Mouse (Mus musculus): ENCODE results near the gene Tet3. TPM values are rescaled to one million over a fixed set of nuclear protein-coding genes. Genes with fewer than 3 reads are reported as not detected.
"Not testable (repeated sequence)": the region's sequence is repeated elsewhere in the genome, so short reads cannot be mapped to it uniquely, and the experiment has no call there.

Tet3 gene
- total RNA-seq, 2 experiments from 2014 or later, result 17.5 to 35.6 TPM

DNA sequence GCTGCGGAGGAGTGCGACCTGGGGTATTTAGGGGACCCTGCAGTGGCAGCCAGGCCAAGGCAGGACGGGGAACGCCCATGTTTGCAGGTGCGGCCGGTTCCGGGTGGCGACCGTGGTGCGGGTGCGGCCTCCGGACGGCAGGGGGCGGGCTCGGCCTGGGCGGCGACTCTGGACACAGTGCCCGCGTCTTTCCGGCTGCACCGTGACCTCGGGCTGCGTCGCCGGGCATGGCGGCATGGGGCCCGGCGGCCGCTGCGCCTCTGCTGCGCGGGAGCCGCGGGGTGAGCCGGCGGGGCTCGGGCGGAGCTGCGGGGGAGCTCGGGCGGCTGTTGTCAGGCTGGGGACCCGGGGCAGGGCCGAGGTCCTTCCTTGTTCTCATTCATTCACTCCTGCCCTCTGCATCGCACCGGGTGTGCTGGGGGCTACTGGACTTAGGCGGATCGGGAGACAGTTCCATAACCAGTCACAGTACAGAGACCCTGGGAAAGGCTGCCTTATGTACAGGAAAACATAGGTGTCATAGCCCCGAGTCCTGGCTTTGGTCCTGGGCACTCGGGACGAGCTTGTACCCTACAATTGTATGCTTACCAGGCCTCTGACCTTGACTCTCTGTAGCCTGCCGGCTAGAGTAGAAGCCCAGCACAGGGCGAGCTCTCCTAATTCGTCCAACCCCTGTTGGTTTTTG, 109.5 kb downstream of the Tet3 start:
- peak; percentile 99 for ATAC-seq (replicated peaks; ENCODE audit: poor library complexity, severe bottlenecking)

DNA sequence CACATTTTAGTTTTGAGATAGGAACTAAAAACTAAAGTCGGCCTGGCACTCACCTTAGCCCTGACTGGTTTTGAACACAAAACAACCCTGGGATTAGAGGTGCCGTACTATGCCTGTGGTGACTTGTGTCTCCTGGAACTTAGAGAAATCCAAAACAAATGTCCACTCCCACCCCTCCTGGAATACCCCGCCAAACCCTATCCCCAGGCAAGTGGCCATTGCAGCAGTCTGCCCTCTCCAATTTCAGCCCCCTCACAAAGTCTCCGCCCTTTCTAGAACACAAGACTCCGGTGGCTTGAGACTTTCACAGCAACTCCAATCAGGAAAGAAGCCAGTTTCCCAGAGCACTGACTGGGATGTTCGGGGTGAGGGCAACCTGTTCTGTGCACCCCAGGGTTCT, 110.0 kb downstream of the Tet3 start, which contains the start of gene Bola3:
Gene Bola3 (plus strand): TSS at position 275 of the 400 bp plus-strand sequence.
- ATAC-seq (replicated peaks; ENCODE audit: poor library complexity, severe bottlenecking), result peak; percentile 33

- ATAC-seq (replicated peaks; ENCODE audit: poor library complexity, severe bottlenecking), result no peak
These were observed 111.0 kb downstream of the Tet3 start for GRCm38 (mm10) chr6:83347916-83348315.

- ATAC-seq (replicated peaks; ENCODE audit: poor library complexity, severe bottlenecking), result not testable (repeated sequence)
These were observed 113.6 kb downstream of the Tet3 start for GRCm38 (mm10) chr6:83345285-83345684.

GRCm38 (mm10) chr6:83342957-83343356, 115.9 kb downstream of the Tet3 start:
- ATAC-seq (replicated peaks; ENCODE audit: poor library complexity, severe bottlenecking), result no peak

GRCm38 (mm10) chr6:83341387-83341786, 117.5 kb downstream of the Tet3 start:
- no peak for ATAC-seq (replicated peaks; ENCODE audit: poor library complexity, severe bottlenecking)

DNA sequence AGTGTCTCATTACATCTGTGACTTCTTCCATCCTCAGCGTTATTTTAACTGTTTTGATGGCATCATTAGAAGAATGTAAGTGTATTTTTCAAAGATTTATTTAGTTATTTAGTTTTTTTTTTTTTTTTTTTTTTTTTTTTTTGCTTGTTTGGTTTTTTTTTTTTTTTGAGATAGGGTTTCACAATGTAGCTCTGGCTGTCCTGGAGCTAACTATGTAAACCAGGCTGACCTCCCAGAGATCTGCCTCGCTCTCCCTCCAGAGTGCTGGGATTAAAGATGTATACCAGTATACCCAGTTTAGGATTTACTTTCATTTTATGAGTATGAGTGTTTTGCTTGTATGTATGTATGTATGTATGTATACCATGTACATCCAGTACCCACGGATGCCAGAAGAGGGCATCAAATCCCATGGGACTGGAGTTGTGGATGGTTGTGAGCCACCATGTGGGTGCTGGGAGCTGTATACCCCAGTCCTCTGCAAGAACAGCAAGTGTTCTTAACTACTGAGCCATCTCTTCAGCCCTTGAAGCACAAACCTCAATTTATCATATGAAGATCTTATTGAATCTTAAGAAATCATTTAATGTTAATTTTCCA, 131.2 kb downstream of the Tet3 start:
- no peak for ATAC-seq (replicated peaks; ENCODE audit: poor library complexity, severe bottlenecking)

GRCm38 (mm10) chr6:83326761-83327160, 132.1 kb downstream of the Tet3 start:
- no peak for ATAC-seq (replicated peaks; ENCODE audit: poor library complexity, severe bottlenecking)

DNA sequence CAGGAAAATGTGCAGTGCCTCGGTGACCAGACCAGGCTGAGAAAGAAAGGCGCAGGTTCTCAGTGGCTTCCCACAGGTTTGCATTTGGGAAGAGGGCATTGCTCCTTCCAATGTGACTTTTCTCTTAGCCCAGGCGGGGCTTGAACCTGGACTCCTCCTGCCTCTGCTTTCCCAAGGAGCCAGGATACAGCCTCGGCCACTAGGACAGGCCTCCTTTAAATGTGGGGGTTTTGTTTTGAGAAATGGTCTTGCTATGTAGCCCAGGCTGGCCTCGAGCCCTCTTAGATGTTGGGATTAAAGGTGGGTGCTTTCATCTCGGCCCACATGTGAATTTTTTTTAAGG, 132.5 kb downstream of the Tet3 start:
- 0 out of 2 replicates have a peak, but pooled peaks have one; percentile 1 for ATAC-seq (replicated peaks; ENCODE audit: poor library complexity, severe bottlenecking)

DNA sequence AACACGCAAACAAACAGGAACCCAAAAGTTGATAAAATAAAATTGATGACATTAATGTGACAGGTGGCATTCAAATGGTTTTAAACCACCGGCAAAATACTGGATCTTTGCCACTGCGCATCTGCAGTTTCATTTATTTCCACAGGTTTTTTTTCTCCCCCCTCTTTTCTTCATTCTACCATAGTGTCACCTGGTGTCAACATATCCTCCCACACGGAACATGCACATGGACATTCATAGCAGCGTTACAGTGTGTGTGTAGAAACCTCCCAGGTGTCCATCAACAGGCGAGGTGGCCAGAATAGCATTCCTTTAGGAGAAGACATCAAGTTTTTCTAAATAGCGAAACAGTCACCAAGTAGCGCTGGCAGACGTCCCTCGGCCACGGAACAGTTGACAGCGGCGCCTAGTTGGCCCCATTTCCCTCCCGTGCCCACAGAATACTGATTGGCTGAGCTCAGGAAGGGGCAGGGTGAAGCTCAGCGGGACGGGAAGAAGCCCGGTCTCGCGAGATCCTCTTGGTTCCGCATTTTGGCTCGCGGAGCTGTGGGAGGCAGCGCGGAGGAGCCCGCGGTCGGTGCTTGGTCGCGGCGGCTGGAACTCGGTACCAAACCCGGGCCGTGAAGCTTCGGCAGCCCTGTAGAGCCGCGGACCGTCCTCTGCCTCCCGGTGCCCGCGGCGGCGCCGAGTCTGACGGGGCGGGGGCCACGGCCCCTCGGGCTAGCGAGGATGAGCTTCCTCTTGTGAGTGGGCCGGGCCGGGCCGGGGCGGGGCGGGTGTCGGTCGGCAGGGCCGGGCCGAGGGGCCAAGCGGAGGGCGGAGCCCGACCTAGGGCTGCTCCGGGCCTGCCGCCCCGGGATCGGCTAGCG, 133.1 kb downstream of the Tet3 start, which contains the start of the genes Mthfd2 and Mob1a:
Gene Mthfd2 (minus strand): TSS at position 384 of the 869 bp plus-strand sequence.
Gene Mob1a (plus strand): TSS at position 492 of the 869 bp plus-strand sequence.
- peak; percentile 88 for ATAC-seq (replicated peaks; ENCODE audit: poor library complexity, severe bottlenecking)

DNA sequence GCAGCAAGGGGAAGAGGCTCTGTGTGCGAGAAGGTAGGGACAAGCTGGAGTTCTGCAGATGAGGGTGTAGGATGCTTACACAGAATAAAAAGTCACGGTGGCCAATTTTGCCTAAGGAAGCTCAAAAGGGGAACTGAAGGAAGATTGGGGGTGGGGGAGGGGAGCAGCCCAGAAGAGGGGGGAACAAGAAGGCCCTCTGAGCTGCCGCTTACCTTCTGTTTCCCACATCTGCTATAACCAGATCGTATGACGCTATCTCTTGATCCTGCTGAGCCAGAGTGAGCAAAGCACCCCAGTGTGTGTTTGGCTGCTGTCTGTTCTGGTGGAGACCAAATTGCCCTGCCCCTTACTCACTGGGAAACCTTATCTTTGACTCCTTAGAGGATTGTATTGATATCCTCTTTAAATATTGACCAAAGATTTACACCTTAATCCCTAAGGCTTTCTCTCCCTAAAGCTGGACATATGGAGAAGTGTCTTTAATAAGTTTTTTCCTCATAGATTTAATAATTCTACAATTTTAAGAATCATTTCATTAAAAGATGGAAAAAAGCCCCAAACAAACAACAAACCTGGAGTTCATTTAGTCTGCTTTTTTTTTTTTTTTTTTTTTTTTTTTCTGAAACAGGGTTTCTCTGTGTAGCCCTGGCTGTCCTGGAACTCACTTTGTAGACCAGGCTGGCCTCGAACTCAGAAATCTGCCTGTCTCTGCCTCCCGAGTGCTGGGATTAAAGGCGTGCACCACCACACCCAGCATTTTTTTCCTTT, 135.0 kb downstream of the Tet3 start:
- ATAC-seq (replicated peaks; ENCODE audit: poor library complexity, severe bottlenecking), result peak; percentile 45

GRCm38 (mm10) chr6:83322794-83323193, 136.1 kb downstream of the Tet3 start:
- ATAC-seq (replicated peaks; ENCODE audit: poor library complexity, severe bottlenecking), result no peak

GRCm38 (mm10) chr6:83321927-83322326, 137.0 kb downstream of the Tet3 start:
- peak; percentile 15 for ATAC-seq (replicated peaks; ENCODE audit: poor library complexity, severe bottlenecking)

GRCm38 (mm10) chr6:83317108-83317741, 141.7 kb downstream of the Tet3 start:
- peak; percentile 91 for ATAC-seq (replicated peaks; ENCODE audit: poor library complexity, severe bottlenecking)

DNA sequence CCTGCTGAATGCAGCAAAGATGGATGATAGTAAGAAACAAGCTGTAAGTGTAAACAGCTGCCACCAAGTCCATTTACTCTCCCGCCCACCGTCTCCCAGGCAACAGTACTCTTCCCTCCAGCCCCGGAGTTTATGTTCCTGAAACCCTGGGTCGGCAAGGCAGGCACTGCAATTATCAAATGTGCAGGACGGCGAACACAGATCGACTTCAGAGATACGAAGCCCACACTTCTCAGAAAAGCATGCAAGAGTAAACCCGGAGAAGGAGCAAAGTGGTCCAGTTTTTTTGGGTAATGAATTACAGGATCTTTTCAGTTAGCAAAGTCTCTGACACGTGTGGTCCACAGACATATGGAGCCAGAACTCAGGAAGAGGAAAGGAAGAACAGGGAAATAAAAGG, 142.9 kb downstream of the Tet3 start:
- ATAC-seq (replicated peaks; ENCODE audit: poor library complexity, severe bottlenecking), result no peak

- ATAC-seq (replicated peaks; ENCODE audit: poor library complexity, severe bottlenecking), result no peak
These were observed 143.6 kb downstream of the Tet3 start for GRCm38 (mm10) chr6:83315293-83315692.

GRCm38 (mm10) chr6:83312514-83312913, 146.4 kb downstream of the Tet3 start:
- no peak for ATAC-seq (replicated peaks; ENCODE audit: poor library complexity, severe bottlenecking)

Measured in granulocyte monocyte progenitor cell, adult 5-6 weeks (primary cell).